Mouse (Mus musculus) intestine, embryonic 14.5 days (tissue): ENCODE results near the gene Ptrh1. TPM values are rescaled to one million over a fixed set of nuclear protein-coding genes. Genes with fewer than 3 reads are reported as not detected.

ENCODE experiments used
- ATAC-seq: fragments of 200-750 bp; cut with Nextera tagmentation; replicated peaks from 2 replicates; pipeline ENCODE4 v1.8.0; 2017; ENCODE audit warnings: low read depth, moderate number of reproducible peaks, moderate TSS enrichment, moderate library complexity; ENCODE audit not compliant: low FRiP score, low TSS enrichment
- DNase-seq: peaks from one replicate; pipeline ENCODE4 v3.0.0-alpha.2; 2018; ENCODE audit warnings: low spot score
- H3K27ac ChIP-seq: fragments of 300-500 bp; sonication (generic); 2 replicates; pipeline ENCODE4 v1.5.1; 2014; ENCODE audit warnings: low read depth, mild to moderate bottlenecking, control low read depth
- H3K27me3 ChIP-seq: fragments of 300-500 bp; sonication (generic); replicated peaks from 2 replicates; pipeline ENCODE4 v1.6.1; 2014; ENCODE audit warnings: low read length, control low read depth; ENCODE audit not compliant: control insufficient read depth, insufficient read depth
- H3K36me3 ChIP-seq: fragments of 300-500 bp; sonication (generic); 2 replicates; pipeline ENCODE4 v1.6.1; 2014; ENCODE audit warnings: low read length, control low read depth; ENCODE audit not compliant: control insufficient read depth, insufficient read depth
- H3K4me1 ChIP-seq: fragments of 300-500 bp; sonication (generic); replicated peaks from 2 replicates; pipeline ENCODE4 v1.6.1; 2014; ENCODE audit warnings: low read length, control low read depth, mixed read lengths; ENCODE audit not compliant: control insufficient read depth, insufficient read depth
- H3K4me2 ChIP-seq: fragments of 300-500 bp; sonication (generic); 2 replicates; pipeline ENCODE4 v1.6.1; 2014; ENCODE audit warnings: low read length
- H3K4me3 ChIP-seq: fragments of 300-500 bp; sonication (generic); 2 replicates; pipeline ENCODE4 v1.5.1; 2014; ENCODE audit warnings: low read depth, low read length, control low read depth, mixed read lengths
- H3K9ac ChIP-seq: fragments of 300-500 bp; sonication (generic); 2 replicates; pipeline ENCODE4 v1.6.1; 2014; ENCODE audit warnings: mild to moderate bottlenecking, low read length
- H3K9me3 ChIP-seq: fragments of 300-500 bp; sonication (generic); 2 replicates; pipeline ENCODE4 v1.6.1; 2016; ENCODE audit warnings: low read length, control low read depth; ENCODE audit not compliant: control insufficient read depth
- WGBS: fragments of 180-500 bp; shearing (Covaris S2); extraction: QIAGEN DNeasy Blood & Tissue Kit; methylation state at CpG from one replicate; pipeline ENCODE4 v1.1.7; 2014; 5-methylcytosine and 5-hydroxymethylcytosine counted together
- polyA plus RNA-seq: library from polyadenylated mRNA; unstranded; fragments of >200 nt; fragmentation: Nextera tagmentation; extraction: Ambion mirVana; gene quantifications from 2 replicates; pipeline ENCODE4 v1.2.1, GENCODE M21; 2014

Ptrh1 gene
- polyA plus RNA-seq, 1 experiment from 2014 or later, result 5.1 TPM

DNA sequence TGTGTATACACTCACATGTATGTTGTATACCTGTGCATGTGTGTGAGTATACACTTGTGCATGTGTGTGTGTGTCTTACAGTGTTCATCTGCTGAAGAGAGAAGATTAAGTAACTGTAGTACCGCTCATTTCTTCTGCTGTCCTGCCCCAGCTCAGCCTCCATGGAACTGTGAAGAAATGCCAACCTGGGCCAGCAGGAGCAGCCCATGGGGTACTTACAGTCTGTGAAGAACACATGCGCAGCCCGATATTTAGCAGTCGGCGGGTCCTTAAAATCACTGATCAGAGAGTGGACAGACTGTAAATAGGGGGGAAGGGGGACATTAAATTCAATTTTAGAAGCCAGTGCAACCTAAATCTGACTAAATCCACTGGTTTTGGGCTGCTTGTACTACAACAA lies 42.6 kb downstream of the Ptrh1 start:
- ATAC-seq (no peak), DNase-seq (no peak)
- WGBS, result 97% methylated on average over 5 of the region's 5 CpGs
- Histone ChIP-seq H3K4me3 (no peak overlapping the region), H3K9ac (no peak overlapping the region), H3K36me3 (peaks cover 26% of the 10 kb centered on the region; the same call in 1 of the 2 replicates), H3K27me3 (no peaks in the 10 kb centered on the region), H3K4me2 (no peak overlapping the region), H3K9me3 (no peaks in the 10 kb centered on the region), H3K4me1 (0 out of 2 replicates have a peak, but pooled peaks cover 11% of the 10 kb centered on the region), H3K27ac (no peak overlapping the region)

DNA sequence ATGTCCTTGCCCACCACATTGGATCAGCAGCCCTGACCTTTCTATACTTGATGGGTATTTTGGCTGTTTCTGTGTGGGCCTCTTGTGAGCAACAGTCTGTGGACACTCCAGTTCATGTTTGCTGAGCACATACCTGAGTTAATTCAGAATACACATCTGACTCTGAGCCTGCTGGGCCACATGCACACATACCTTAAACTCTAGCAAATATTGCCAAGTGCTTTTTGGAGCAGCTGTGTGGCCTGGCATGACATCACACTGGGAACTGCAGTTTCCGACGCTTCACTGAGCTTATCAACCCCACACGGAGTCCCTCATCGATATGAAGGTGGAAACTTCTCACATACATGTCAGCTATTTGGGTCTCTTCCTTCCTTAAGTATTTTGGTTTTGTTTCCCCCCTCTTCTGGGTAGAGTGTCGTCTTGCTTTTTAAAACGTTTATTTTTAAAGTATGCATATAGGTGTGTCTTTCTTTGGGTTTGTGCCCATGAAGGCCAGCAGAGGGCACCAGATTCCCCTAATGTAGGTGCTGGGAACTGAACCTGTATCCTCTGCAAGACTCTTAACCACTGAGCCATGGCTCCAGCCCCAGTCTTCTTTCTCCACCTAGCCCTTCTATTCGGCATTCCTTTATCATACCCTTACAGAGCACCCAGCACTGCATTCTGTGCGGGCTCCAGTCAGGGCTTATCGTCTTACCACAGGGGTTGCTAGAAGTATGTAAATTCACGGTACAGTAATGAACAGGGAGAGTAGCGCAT lies 45.6 kb downstream of the Ptrh1 start:
- 67% methylated on average over 11 of the region's 11 CpGs for WGBS
- H3K27ac ChIP-seq, result no peak overlapping the region
- no peak overlapping the region for H3K4me3 ChIP-seq
- peaks cover 24% of the 10 kb centered on the region for H3K4me1 ChIP-seq
- H3K9ac ChIP-seq, result no peak overlapping the region
- ATAC-seq, result no peak
- H3K36me3 ChIP-seq, result peaks cover 4% of the 10 kb centered on the region; the same call in 1 of the 2 replicates
- no peaks in the 10 kb centered on the region for H3K9me3 ChIP-seq
- H3K27me3 ChIP-seq, result no peaks in the 10 kb centered on the region
- DNase-seq, result no peak
- H3K4me2 ChIP-seq, result no peak overlapping the region

DNA sequence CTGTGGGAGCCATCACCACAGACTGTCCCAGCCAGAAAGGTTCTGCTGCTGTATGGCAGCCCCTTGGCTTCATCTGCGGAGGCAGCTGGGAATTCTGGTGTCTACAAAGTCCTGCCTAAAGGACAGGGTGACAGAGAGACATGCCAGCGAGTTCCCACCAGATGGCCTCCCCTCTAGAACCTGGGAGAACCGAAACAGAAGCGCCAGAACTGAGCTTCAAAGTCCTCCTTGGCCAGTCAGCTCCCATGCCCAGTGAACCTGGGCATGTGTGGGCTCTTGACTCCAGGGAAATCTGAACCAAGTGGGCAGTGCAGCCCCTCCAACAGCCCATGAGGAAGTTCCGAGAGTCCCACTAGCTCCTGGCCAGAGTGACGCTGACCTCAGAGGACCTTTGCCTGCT lies 47.1 kb downstream of the Ptrh1 start:
- Histone ChIP-seq H3K36me3 (peaks cover 4% of the 10 kb centered on the region; the same call in 1 of the 2 replicates), H3K4me1 (peaks cover 16% of the 10 kb centered on the region), H3K27me3 (no peaks in the 10 kb centered on the region), H3K4me2 (no peak overlapping the region), H3K9ac (no peak overlapping the region), H3K27ac (no peak overlapping the region), H3K9me3 (no peaks in the 10 kb centered on the region), H3K4me3 (no peak overlapping the region)
- DNase-seq (no peak), ATAC-seq (no peak)
- 74% methylated on average over 6 of the region's 6 CpGs for WGBS

DNA sequence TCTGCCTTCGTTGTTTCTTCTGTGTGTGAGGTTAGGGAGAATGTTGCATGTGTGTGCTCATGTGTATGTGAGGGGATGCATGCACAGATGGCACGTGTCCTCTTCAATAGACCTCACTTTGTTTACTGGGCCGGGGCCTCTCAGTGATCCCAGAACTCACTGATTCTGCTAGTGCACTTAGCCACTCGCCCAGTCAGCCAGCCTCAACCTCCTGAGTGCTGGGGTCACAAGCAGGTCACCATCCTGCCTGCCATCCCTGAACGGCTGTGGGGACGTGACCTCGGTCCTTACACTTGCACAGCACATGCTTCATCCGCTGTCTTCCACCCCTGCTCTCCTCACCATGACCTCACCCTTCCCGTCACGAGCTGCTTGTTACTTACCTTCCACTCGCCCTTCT lies 47.6 kb downstream of the Ptrh1 start:
- Histone ChIP-seq H3K4me3 (no peak overlapping the region), H3K27ac (no peak overlapping the region), H3K27me3 (no peaks in the 10 kb centered on the region), H3K36me3 (peaks cover 4% of the 10 kb centered on the region; the same call in 1 of the 2 replicates), H3K9me3 (no peaks in the 10 kb centered on the region), H3K9ac (no peak overlapping the region), H3K4me1 (peaks cover 16% of the 10 kb centered on the region), H3K4me2 (no peak overlapping the region)
- ATAC-seq (0 out of 2 replicates have a peak, but pooled peaks have one; percentile 34), DNase-seq (no peak)
- 27% methylated on average over 11 of the region's 11 CpGs for WGBS

DNA sequence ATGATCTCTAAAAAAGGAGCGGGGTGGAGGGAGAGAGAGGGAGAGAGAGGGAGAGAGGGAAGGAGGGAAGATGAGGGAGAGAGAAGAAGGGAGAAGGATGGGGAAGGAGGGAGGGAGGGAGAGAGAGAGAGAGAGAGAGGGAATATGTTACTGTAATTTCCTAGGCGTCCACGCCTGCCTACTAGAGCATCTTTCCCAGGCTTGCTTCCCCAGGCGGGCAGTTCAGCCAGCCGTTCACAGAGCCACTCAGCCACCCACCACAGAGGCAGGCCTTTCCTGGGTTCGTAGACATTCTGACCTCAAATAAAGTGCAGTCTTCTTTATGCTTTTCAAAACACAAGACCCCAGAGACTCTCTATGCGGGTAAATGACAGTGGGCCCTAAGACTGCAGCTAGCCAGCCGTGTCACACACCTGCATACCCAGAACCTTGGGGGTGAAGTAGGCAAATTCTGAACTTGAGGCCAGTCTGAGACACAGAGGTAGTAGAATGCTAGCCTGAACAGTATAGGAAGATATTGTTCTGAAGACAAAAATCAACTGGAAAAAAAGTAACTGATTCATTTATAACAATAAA lies 48.1 kb downstream of the Ptrh1 start:
- Histone ChIP-seq H3K4me2 (no peak overlapping the region), H3K4me1 (peaks cover 16% of the 10 kb centered on the region), H3K9me3 (no peaks in the 10 kb centered on the region), H3K27me3 (no peaks in the 10 kb centered on the region), H3K36me3 (0 out of 2 replicates have a peak, but pooled peaks cover 4% of the 10 kb centered on the region), H3K9ac (no peak overlapping the region), H3K4me3 (no peak overlapping the region), H3K27ac (no peak overlapping the region; the same call in 1 of the 2 replicates)
- DNase-seq (no peak), ATAC-seq (no peak)
- WGBS, result 54% methylated on average over 8 of the region's 8 CpGs

DNA sequence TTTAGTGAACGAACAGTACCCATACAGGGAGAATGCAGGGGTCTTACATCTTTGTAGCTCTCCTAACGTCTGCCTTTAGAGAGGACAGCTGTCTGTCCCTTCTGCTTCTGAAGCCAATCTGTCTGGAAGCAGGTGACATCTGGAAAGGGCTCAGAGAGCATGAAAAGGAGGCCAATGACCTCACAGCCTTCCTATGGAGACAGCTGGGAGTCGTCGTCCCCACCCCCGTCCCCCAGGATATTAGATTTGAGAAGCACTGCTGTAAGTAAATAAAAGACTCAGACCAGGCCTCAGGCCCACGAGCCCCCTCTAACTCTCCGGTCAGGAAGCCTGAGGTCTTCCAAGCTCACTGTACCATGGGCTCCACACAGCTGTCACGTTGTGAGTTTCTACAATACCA lies 48.6 kb downstream of the Ptrh1 start:
- Histone ChIP-seq H3K27me3 (no peaks in the 10 kb centered on the region), H3K27ac (no peak overlapping the region), H3K9ac (no peak overlapping the region), H3K9me3 (no peaks in the 10 kb centered on the region), H3K4me1 (peaks cover 16% of the 10 kb centered on the region), H3K4me3 (no peak overlapping the region), H3K4me2 (no peak overlapping the region), H3K36me3 (0 out of 2 replicates have a peak, but pooled peaks cover 4% of the 10 kb centered on the region)
- DNase-seq (no peak), ATAC-seq (no peak)
- WGBS, result 30% methylated on average over 8 of the region's 8 CpGs

DNA sequence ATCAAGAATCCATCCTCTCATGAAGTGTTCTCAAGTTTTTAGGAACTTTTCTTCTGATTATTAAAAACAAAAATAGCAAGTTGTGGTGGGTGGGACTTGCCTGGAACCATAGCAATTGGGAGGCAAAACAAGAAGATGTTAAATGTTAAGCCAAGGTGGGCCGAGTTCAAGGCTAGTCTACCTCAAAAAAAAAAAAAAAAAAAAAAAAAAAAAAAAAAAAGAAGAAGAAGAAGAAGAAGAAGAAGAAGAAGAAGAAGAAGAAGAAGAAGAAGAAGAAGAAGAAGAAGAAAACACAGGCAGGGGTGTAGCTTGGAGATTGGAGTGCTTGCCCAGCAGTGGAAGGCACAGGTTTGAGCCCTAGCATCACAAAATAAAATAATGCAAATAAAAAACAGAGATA lies 49.2 kb downstream of the Ptrh1 start:
- Histone ChIP-seq H3K4me2 (no peak overlapping the region), H3K27me3 (no peaks in the 10 kb centered on the region), H3K4me3 (no peak overlapping the region), H3K9me3 (no peaks in the 10 kb centered on the region), H3K9ac (no peak overlapping the region), H3K27ac (no peak overlapping the region), H3K36me3 (0 out of 2 replicates have a peak, but pooled peaks cover under 1% of the 10 kb centered on the region), H3K4me1 (peaks cover 16% of the 10 kb centered on the region)
- WGBS, result 81% methylated on average over 1 of the region's 1 CpGs
- ATAC-seq (no peak), DNase-seq (no peak)

DNA sequence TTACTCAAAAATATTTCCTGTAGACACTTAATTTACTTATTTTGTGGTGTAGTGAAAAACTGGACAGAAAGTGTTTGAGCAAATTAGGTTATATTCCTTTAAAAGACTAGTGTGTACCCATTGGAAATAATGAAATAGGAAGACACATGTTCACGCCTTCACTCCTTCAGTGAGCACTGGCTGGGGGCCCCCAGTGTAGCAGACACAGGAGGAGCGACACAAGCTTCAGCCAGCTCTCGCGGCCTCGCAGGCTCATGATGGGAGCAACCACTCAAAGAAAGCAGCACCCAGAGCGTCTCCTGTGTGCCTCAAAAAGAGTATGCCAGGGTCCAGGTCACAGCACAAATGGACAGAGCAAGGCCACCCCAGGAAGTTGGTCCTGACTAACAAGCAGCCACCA lies 50.2 kb downstream of the Ptrh1 start:
- 90% methylated on average over 6 of the region's 6 CpGs for whole genome bisulfite sequencing
- Histone ChIP-seq H3K27me3 (no peaks in the 10 kb centered on the region), H3K36me3 (no peaks in the 10 kb centered on the region), H3K4me2 (no peak overlapping the region), H3K9ac (no peak overlapping the region), H3K27ac (no peak overlapping the region), H3K4me1 (peaks cover 16% of the 10 kb centered on the region), H3K4me3 (no peak overlapping the region), H3K9me3 (no peaks in the 10 kb centered on the region)
- DNase-seq (no peak), ATAC-seq (no peak)
